Mouse (Mus musculus) T-cell, adult 2 months (primary cell): ENCODE results near the gene Pomt1.

ENCODE experiments used
- DNase-seq: peaks from one replicate; pipeline ENCODE4 v3.0.0; 2022; ENCODE audit warnings: low spot score

Gene Pomt1

DNA sequence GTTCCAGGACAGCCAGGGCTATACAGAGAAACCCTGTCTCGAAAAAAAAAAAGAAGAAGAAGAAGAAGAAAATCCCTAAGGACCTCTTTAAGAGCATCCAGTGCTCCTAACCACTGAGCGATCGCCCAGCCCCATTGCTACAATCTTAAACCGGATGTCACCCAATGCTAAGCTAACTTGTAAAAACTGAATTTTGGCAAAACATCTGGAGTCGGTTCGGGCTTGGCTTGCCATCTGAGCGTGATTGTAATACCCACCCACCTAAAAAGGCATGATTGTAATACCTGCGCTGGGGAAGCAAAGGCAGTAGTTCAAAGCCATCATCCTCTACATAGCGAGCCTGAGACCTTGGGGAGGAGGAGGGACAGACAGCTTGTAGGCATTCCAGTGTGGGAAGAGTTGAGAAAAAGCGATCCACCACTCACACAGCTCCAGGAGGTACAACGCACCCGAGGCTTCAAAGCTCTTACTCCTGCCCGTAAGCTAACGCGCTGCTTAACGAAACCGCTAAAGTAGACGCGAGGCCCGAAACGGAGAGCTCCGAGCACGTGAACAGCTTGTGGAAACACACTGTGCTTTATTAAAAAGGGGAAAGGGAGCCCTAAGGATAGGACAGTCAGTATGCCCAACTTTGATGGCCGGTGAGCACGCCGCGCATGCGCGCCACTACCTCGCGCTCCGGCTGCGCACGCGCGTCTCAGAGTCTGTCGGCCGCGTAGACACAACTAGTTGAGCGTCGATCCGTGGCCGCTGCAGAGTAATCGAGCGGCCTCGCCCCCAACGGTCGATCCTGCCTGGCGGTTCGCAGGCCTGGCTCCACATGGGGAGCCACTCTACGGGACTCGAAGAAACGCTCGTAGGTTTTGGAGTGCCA, at the start of gene Pomt1:
Gene Pomt1, plus strand, starts transcription at position 705 of the 874 bp plus-strand sequence.
- peak; percentile 92 for DNase-seq

DNA sequence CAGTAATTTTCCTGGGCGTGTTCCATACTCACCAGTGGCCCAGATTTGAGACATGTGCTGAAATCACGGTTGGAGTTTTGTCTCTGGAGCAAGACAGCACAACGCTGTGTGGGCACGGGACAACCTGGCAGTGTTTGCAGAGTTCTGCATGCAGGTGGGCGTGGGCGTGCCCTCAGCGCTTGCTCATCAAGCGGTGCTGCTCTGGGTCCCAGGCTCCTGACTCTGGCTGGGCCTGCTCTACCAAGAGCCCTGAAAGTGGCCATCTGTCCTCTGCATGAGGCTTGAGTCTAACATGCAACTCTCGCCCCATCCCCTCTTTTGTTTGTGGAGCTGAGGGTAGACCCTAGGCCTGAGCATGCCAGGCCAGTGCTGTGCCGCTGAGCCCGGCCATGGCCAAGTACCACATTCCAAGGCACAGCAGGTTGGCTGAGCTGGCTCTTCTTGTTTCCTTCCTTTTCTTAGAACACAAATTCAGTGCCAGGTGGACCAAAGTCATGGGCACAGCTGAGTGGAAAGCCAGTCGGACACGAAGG, 49.3 kb upstream of the Pomt1 start:
- no peak for DNase-seq

DNA sequence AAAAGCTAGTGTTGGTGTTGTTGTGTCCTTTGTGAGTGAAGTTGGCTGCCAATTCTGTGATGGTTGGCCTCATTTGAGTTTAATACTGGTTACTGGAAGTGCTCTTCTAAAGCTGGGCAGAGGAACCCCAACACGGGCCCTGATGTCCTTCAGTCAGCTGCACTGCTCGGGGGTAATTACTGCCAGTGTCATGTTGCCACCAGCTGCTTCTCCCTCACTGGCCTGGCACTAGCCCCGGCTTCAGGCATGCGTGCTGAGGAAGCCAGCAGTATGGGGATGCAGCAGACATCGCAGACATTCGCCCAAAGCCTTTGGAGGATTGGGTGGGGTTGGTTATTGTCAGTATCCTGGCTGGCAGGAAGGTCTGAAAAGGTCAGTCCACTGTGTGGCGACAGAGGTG, 48.7 kb upstream of the Pomt1 start:
- DNase-seq = no peak

DNA sequence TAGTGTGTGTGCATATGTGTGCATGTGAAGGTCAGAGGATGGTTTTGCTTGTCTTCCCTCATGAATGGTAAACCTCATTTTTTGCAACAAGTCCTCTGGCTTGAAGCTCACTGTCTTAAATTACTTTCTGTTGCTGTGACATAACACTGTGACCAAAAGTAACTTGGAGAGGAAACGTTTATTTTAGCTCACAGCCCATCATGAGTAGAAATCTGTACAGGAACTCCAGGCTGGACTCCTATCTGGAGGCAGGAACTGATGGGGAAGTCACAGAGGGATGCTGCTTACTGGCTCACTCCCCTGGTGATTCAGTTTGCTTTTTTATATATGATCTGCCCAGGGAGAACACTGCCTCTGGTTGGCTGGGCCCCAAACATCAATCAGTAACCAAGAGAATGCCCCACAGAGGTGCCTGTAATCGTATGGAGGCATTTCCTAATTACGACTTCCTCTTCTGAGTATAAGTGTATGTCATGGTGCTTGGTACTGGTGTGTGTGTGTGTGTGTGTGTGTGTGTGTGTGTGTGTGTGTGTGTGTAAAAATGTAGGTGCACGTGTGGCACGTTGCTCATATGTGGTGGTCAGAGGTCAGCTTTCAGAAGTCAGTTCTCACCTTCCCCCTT, 47.2 kb upstream of the Pomt1 start:
- DNase-seq = no peak

DNA sequence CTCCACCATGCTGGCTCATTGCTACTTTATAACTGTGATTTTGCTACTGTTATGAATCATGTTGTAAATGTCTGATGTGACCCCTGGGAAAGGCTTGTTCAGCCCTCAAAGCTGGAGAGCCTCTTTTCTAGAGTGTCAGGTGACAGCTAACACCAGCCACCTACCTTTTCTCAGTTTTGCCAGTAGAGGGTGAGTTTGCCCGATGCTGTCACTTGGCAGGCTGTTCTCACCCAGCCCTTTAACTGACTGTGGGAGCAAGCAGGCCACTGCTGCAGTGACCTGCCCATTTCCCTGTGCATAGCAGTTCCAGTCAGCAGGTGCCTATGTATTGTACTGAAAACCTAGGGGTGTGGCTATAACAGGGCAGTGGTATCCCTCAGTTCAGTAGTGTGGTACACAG, 45.8 kb upstream of the Pomt1 start:
- no peak for DNase-seq

DNA sequence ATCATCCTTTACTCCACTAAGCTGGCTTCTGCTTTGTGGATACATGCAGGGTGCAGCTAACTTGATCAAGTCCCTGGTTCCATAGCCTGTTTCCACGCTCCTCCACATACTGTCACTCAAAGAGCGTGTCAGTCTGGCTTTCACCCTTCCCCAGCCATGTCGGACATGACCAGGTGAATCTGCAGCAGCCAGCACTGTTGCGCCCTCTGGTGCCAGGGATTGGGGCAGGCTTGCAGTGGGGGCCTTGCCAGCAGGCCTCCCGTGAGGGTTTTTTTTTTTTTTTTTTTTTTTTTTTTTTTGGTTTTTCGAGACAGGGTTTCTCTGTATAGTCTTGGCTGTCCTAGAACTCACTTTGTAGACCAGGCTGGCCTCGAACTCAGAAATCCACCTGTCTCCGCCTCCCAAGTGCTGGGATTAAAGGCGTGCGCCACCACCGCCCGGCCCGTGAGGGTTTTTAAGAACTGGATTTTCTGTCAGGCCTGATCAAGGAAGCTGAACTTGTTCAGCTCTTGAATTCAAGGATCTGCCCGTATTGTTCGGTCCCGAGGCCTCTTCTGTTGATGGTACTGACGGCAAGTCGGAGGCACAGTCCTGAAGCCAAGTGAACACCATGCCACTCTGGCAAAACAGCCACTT, 44.4 kb upstream of the Pomt1 start:
- DNase-seq = peak; percentile 69

DNA sequence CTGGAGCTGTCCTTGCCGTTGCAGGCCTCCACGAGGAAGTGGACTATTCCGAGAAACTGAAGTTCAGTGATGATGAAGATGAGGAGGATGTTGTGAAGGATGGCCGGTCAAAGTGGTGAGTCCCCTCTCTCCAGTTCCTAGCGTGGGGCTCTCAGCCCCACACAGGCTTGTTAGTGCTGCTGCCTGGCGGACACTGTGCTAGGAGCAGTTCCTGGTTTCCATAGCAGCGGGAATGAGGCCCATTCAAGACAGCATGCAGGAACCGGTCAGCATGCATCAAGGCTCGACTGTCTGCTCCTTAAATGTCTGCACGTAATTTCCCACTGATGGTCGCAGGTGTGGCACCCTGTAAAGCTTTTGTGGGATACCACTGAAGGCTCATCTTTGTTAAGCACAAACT, 37.4 kb upstream of the Pomt1 start:
- DNase-seq = no peak

DNA sequence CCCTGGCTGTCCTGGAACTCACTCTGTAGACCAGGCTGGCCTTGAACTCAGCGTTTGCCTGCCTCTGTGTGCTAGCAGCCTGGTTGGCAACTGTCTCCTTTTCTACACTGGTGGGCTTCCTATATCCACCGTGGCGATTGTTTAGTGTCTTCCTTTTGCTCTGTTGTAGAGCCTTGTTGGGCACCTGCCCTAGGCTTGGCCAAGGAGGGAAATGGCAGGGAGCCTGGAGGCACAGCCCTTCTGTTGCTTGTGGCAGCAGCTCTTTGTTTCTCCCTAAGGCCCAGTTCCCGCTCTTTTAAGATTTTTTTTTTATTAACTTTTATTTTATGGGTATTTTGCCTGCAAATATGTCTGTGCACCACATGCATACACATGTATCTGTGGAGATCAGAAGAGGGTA, 36.4 kb upstream of the Pomt1 start:
- DNase-seq = no peak

DNA sequence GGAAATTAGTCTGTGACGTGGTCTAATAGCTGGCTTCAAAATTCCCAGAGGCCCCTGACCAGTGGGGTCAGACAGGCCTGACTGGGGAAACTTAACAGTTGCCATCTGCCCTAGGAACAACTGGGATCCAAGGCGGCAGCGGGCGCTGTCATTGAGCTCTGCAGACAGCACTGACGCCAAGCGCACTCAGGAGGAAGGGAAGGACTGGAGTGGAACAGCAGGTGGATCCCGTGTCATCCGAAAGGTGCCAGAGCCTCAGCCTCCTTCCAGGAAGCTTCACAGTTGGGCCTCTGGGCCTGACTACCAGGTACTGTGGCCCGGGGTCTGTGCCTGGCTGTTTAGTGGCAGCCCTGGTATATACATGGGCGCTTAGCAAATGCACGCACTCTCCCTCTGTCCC, 35.7 kb upstream of the Pomt1 start:
- no peak for DNase-seq

DNA sequence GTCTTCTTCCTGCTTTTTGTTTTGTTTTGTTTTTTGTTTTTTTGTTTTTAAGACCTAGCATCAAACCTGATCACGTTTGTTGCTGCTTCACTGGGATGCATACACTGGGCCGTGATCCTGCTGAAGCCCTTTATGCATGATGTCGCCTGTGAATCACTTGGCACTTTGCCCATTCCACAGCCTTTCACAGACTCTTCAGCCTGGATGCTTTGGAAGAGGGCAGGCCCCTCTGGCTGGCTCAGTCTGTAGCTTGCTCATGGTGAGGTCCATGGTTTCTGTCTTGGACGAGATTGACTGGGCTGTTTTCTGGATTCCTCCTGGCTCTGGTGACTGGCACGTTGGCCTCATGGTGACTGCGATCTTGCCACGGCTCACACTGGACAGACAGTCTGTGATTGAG, 34.9 kb upstream of the Pomt1 start:
- DNase-seq = no peak

DNA sequence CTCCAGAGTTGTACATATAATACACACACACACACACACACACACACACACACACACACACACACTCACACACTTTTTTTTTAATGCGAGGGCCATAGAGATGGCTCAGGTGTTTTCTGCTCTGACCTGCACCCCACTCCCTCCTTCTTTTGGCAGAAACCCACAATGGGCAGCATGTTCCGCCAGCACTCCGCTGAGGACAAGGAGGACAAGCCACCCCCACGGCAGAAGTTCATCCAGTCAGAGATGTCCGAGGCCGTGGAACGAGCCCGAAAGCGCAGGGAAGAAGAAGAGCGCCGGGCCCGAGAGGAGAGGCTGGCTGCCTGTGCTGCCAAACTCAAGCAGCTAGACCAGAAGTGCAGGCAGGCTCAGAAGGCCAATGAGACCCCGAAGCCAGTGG, 32.5 kb upstream of the Pomt1 start:
- no peak for DNase-seq

DNA sequence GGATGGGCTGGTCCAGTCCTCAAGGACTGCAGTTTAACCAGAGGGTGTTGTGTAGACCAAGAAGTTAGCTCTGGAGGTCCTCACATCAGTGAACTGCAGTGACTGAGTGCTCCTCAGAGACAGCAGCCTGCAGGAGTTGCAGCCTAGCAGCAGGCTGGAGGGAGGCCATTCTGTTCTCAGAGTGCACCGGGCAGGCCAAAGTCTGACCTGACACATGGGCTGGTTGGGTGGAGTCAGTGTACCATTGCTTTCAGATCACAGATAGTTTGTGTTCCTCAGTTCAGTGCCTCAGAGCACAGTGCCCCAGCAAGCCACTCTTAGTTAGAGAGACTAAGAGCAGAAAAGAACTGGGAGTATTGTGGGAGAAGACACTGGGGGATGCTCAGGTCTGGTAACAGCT, 28.7 kb upstream of the Pomt1 start:
- DNase-seq = no peak

DNA sequence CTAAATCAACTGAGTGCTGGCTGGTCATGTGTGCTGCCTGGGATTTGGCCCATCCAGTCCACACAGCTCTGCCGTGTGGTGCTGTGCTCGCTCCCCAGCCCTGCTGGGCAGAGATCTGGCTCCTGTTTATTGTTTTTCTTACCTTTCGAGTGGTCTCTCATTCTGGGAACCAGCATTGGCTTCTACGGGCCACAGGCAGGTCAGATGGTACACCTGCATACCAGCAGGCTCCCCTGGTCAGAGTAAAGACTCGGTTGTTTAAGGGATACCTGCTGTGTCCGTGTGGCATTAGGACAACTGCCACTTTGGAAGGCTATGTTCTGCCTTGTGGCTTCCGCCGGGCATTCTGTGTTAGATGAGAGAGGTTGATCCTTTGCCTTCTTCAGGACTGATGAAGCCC, 24.7 kb upstream of the Pomt1 start:
- DNase-seq = no peak

DNA sequence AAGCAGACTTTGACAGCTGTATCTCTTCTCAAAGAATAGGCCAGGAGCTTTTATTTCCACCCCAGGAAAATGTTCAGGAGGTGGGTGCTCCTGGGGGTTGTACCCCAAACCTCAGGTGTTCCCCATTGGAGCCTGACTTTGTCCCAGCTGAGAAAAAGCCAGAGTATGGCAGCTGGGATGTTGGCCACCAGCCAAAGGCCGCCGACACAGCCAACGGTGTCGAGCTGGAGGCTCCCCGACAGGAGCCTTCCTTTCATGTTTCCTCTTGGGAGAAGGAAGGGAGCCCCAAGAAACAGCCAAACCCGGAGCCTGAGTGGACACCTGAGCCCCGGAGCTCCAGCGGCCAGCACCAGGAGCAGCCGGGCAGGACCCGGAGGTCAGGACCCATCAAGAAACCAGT, 23.4 kb upstream of the Pomt1 start:
- DNase-seq = no peak

DNA sequence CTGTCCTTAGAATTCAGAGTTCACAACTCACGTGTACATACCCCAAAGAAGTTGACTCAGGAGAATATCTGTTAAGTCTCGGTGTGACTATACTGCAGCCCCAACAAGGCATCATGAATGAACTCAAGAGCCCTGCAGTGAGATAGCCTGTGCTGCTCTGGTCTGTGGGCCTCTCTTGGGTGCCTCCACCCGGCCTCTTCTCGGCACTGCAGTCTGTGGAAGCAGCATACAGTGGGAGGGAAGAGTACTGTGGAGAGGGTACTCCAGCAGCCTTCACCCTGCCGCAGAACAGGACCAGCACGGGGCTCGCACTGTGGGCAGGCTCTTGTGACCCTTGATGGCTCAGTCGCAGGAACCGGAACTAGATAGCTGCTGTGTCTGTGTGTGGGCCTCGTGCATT, 20.8 kb upstream of the Pomt1 start:
- DNase-seq = no peak

DNA sequence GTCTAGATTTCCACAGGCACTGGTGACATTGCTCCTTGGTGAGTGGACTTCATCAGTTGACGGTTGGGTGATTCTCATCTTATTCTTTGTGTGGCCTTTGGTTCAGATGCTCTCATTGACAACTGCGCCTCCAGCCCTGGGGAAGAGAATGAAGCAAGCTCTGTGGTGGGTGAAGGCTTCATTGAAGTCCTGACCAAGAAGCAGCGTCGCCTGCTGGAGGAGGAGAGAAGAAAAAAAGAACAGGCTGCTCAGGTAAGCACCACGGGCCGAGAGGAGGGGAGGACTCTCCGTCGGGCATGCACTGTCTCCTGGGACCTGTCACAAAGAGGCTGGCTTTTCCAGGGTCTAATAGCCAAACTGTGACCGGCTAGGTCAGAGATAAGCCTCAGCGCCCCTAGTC, 19.9 kb upstream of the Pomt1 start:
- DNase-seq = no peak

DNA sequence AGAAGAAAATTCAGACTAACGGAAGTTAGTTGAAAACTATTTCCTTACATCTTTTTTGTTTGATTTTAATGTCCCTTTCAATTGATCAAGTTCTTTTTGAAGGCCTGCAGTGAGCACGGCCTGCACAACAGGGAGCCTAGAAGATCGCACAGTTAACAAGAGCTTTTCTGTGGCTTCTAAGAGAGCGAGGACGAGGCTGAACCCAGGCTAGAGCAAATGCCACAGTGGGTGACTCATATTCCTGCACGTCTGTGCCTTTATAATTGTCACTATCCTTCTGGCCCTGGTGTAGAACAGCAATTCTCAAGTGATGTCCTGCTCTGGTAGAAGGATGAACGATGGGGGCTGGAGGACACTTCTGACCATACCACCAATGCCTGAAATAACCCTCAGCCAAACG, 18.7 kb upstream of the Pomt1 start:
- DNase-seq = no peak

DNA sequence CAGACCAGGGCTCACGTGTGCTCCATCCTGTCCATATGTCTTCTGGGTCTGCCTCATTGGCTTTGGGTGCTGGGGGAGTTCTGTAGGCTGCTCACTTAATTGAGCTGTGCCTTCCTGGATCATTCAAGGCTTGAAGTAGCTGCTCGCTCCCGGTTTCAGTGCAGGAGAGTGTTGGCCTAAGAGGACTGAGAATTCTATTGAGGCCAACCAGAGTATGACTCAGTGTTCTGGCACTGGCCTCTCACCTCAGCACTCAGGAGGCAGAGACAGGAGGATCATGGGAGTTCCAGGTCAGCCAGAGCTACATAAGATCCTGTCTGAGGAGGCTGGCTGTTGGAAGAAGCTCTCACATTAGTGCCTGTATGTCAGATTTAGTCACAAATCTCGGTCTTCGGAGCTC, 18.3 kb upstream of the Pomt1 start:
- DNase-seq = no peak

DNA sequence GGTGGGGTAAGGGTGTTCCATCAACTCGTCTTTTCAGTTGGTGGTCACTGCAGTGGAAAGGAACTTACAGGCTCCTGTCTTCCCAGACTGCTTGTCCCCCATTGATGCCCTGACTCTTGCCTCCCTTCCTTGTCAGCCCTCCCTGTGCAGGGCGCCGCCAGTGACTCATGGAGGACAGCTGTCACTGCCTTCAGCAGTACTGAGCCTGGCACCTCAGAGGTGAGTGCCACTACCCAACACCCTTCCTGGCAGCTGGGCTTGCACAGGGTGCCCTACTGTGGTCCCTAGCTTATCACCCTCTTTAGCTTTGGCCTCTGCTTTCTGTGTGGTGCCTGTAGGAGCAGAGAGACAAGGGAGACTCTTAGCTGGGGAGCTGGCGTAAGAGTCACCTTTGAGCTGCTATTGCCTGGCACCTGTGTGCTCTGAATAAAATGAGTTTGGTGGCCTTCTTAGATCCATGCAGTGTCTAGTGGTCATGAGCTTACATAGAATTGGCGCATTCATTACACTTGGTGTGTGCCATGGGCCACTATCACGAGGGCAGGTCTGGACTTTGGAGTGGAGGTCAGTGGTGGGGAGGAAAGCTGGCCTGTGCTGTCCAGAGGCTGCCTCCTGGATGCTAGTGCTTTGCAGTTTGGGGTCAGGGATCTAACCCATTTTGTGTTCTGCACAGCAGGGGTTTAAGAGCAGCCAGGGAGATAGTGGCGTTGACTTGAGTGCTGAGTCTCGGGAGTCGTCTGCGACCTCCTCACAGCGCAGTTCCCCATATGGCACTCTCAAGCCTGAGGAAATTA, 17.7 kb upstream of the Pomt1 start:
- DNase-seq = no peak

DNA sequence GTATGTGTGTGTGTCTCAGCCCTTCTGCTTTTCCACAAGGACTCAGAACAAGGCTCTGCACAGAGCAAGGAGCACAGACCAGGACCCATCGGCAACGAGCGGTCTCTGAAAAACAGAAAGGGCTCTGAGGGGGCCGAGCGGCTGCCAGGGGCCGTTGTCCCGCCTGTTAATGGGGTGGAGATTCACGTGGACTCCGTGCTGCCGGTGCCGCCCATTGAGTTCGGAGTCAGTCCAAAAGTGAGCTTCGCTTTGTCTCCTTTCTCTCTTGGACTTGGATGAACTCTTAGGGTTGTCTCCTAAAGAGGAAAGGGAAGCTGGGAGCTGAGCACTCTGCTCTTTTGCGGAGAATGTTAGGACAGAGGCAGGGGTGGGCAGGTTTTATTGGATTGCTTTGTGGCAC, 16.9 kb upstream of the Pomt1 start:
- DNase-seq = no peak

DNA sequence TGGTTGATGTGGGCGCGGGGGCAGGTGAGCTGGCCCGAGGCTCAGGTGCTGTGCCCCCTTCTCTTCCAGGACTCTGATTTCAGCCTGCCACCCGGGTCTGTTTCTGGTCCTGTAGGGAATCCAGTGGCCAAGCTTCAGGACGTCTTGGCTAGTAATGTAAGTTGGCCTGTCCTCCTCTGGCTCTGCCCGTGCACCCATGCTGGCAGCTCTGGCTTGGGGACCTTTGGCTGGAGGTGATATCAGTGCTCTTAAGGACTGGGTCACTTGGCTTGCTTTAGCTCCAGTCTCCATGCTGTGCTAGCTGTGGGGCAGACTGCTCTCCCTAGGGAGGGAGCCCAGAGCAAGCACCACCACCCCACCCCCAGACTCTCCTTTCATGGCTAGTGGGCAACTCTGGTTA, 16.4 kb upstream of the Pomt1 start:
- no peak for DNase-seq

DNA sequence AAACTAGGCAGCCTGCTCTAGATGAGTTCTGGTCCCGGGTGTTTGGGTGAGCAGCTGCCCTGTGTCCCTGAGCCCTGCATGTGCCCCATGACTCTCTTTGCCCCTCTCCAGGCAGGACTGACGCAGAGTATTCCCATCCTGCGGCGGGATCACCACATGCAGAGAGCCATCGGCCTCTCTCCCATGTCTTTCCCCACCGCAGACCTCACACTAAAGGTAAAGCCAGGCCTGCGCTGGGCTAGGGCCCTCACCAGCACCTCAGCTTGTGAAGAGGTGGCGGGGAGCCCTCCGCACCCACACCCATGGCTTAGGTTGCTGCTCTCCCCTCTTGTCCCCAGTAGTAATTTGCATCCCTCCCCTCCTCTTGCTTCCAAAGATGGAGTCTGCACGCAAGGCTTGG, 15.4 kb upstream of the Pomt1 start:
- no peak for DNase-seq
